Mouse (Mus musculus) lung, postnatal 0 days (tissue): ENCODE data around the gene Nfkbie.

Source experiments
- CTCF ChIP-seq: IDR thresholded peaks from 2 replicates; pipeline ENCODE4 v1.5.1; 2016; ENCODE audit warnings: antibody characterized with exemption, mild to moderate bottlenecking
- EP300 ChIP-seq: IDR thresholded peaks from 2 replicates; pipeline ENCODE4 v1.6.1; 2016; ENCODE audit warnings: antibody characterized with exemption, mild to moderate bottlenecking, control low read depth

DNA sequence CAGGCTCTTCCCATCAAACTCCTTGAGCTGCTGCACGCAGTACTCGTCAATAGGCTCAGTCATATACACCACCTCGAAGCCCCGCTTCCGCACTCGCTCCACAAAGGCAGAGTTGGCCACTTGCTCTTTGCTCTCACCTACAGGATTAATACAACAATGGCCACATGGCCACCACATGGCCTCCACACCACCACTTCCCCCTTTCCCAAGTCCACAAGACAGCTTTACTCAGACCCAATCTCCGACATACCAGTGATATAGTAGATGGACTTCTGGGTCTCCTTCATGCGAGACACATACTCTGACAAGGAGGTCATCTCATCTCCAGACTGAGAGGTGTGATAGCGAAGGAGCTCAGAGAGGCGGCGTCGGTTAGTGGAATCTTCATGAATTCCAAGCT is 13.5 kb downstream of the Nfkbie start:
- no peak for TF ChIP-seq CTCF
- no peak for TF ChIP-seq EP300
